Mouse (Mus musculus): Measurements from ENCODE around the gene Crabp2. TPM values are rescaled to one million over a fixed set of nuclear protein-coding genes. Genes with fewer than 3 reads are reported as not detected.

Gene Crabp2
- polyA plus RNA-seq, 1 experiment from 2014 or later, result 45.5 TPM

DNA sequence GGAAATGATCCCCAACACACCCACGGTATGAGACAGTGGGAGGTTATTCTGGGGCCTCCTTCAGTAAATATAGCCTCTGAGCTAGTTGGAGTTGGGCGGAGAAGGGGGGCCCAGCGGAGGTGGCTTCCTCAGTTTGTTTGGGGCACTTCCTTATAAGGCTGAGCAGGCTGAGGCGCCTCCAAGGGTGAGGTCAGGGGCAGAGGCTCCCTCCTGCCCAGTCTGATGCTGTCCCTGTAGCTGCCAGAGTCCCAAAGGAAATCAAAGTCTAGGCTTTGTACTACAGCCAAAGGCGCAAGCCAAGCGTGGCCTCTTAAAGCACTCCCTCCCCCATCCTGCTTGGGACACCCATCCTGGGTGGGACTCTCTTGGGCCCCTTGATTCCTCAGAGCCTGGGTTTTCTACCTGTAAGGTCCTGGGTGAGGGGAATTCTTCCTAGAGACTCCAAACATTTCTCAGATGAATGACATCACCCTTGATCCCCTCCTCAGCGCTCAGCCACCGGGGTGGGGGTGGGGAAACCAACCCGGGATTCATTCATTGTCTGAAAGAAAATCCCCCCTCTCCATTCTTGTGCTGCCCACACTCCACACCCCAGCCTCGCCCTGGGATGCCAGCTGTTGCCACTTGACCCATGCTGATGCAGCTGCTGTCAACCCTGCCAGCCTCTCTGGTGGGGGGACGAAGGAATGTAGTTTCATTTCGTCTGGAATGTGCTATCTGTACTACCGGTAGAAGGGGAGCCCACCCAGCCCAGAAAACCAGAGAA is 34.6 kb downstream of the Crabp2 start:
- Histone ChIP-seq H3K27me3 (ENCODE audit: control insufficient read depth, insufficient read depth, low read length) (no peaks in the 10 kb centered on the region), H3K36me3 (ENCODE audit: control insufficient read depth, insufficient read depth, low read length) (no peaks in the 10 kb centered on the region), H3K27ac (ENCODE audit: low read depth, low read length) (peak overlapping the region; percentile 64), H3K4me1 (ENCODE audit: control insufficient read depth, insufficient read depth, low read length) (peaks cover 38% of the 10 kb centered on the region), H3K9ac (replicated peaks; ENCODE audit: low read depth, low read length) (peak overlapping the region; percentile 32), H3K4me3 (ENCODE audit: low read depth, low read length) (no peak overlapping the region), H3K4me2 (ENCODE audit: low read depth, low read length) (peak overlapping the region; percentile 3; the same call in 1 of the 2 replicates), H3K9me3 (ENCODE audit: control insufficient read depth, low read length) (no peaks in the 10 kb centered on the region)
- no peak for ATAC-seq (ENCODE audit: low read depth)
- WGBS, result 5% methylated on average over 13 of the region's 13 CpGs

DNA sequence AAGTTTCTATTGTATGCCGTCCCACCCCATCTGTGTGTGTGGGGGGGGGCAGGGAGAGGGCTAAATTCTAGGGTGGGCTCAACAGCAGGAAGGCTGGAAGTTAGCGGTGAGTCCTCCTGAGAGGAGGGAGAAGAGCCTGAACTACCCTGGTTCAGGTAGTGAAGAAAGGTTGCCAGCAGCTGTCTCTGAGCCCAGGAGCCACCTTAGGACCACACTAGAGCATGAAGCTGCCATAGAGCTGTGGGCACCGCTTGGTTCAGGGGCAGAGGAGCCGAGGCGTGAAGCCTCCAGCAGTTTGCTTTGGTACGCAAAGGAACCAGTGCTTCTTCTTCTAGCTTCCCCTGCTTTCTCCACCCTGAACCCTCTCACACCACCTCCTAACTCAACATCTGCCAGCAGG is 35.2 kb downstream of the Crabp2 start:
- no peak for ATAC-seq (ENCODE audit: low read depth)
- 55% methylated on average over 6 of the region's 6 CpGs for WGBS
- Histone ChIP-seq H3K9me3 (ENCODE audit: control insufficient read depth, low read length) (no peaks in the 10 kb centered on the region), H3K4me3 (ENCODE audit: low read depth, low read length) (no peak overlapping the region), H3K4me1 (ENCODE audit: control insufficient read depth, insufficient read depth, low read length) (peaks cover 40% of the 10 kb centered on the region), H3K4me2 (ENCODE audit: low read depth, low read length) (no peak overlapping the region; the same call in 1 of the 2 replicates), H3K36me3 (ENCODE audit: control insufficient read depth, insufficient read depth, low read length) (no peaks in the 10 kb centered on the region), H3K27ac (ENCODE audit: low read depth, low read length) (0 out of 2 replicates have a peak overlapping the region, but pooled peaks have one; percentile 10), H3K9ac (replicated peaks; ENCODE audit: low read depth, low read length) (no peak overlapping the region), H3K27me3 (ENCODE audit: control insufficient read depth, insufficient read depth, low read length) (no peaks in the 10 kb centered on the region)

DNA sequence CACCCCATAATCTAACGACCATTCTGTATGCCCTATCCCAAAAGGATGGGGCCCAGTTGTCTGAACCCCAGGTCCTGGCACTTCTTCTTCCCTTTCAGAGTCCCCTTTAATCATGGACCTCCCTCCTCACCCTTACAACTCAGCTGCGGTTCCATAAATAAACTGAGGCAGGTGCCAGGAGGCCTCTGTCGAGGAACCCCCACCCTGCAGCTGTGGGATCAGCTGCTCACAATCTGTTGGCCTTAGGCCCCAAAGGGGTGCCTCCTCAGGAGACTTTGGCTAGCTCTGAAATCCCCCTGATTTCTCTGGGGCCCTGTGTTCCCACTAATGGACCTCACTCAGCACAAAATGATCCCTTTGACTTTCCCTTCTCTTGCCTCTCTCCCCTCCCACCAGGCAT is 35.6 kb downstream of the Crabp2 start:
- ATAC-seq (ENCODE audit: low read depth), result no peak
- peaks cover 40% of the 10 kb centered on the region for H3K4me1 ChIP-seq (ENCODE audit: control insufficient read depth, insufficient read depth, low read length)
- no peak overlapping the region for H3K27ac ChIP-seq (ENCODE audit: low read depth, low read length)
- no peak overlapping the region for H3K9ac ChIP-seq (replicated peaks; ENCODE audit: low read depth, low read length)
- no peak overlapping the region for H3K4me3 ChIP-seq (ENCODE audit: low read depth, low read length)
- H3K27me3 ChIP-seq (ENCODE audit: control insufficient read depth, insufficient read depth, low read length), result no peaks in the 10 kb centered on the region
- no peaks in the 10 kb centered on the region for H3K9me3 ChIP-seq (ENCODE audit: control insufficient read depth, low read length)
- WGBS, result 17% methylated on average over 3 of the region's 3 CpGs
- no peaks in the 10 kb centered on the region for H3K36me3 ChIP-seq (ENCODE audit: control insufficient read depth, insufficient read depth, low read length)
- H3K4me2 ChIP-seq (ENCODE audit: low read depth, low read length), result no peak overlapping the region

DNA sequence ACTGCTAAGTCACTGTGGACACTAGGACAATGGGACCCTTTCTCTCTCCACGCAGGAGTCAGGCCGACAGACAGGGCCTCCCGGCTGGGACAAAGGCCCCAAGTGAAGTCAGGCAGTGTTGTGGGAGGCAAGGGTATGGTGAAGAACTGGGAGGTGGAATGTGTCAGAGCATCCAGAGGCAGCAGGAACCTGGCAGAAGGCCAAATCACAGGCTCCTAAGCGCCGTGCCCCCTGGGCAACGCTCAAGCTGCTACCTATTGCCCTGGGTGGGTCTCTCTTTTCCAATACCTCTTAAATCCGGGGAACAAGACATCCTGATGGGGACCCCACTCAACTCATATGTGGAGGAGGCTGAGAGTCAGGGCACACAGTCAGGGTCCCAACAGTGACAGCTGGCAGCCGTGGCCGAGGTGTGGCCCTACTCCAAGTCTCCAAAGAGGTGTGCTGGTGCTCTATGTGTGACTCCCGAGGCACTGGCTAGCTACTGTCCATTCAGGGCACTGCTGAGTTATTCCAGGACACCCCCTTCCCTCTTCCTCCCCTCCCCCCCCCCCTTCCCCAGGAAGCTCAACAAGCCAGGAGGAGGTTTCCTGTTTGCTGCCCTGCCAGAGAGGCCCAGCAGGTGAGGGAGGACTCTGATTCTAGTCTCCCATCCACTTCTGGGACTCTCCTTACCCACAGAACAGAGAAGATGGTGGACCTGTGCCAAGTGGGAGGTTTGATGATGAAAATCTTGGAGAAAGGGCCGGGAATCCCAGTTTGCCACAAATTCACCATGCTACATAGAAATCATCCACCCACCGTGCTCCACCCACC is 37.2 kb downstream of the Crabp2 start:
- Histone ChIP-seq H3K4me3 (ENCODE audit: low read depth, low read length) (no peak overlapping the region), H3K27me3 (ENCODE audit: control insufficient read depth, insufficient read depth, low read length) (no peaks in the 10 kb centered on the region), H3K9me3 (ENCODE audit: control insufficient read depth, low read length) (no peaks in the 10 kb centered on the region), H3K4me1 (ENCODE audit: control insufficient read depth, insufficient read depth, low read length) (peaks cover 40% of the 10 kb centered on the region), H3K9ac (replicated peaks; ENCODE audit: low read depth, low read length) (no peak overlapping the region), H3K27ac (ENCODE audit: low read depth, low read length) (peak overlapping the region; percentile 53; the same call in 1 of the 2 replicates), H3K36me3 (ENCODE audit: control insufficient read depth, insufficient read depth, low read length) (no peaks in the 10 kb centered on the region), H3K4me2 (ENCODE audit: low read depth, low read length) (no peak overlapping the region)
- 27% methylated on average over 12 of the region's 12 CpGs for whole genome bisulfite sequencing
- 0 out of 2 replicates have a peak, but pooled peaks have one; percentile 3 for ATAC-seq (ENCODE audit: low read depth)

- Histone ChIP-seq H3K9ac (replicated peaks; ENCODE audit: low read depth, low read length) (0 out of 2 replicates have a peak overlapping the region, but pooled peaks have one; percentile 17), H3K27ac (ENCODE audit: low read depth, low read length) (peak overlapping the region; percentile 66; the same call in 1 of the 2 replicates), H3K4me2 (ENCODE audit: low read depth, low read length) (peak overlapping the region; percentile 56), H3K4me1 (ENCODE audit: control insufficient read depth, insufficient read depth, low read length) (peaks cover 38% of the 10 kb centered on the region), H3K36me3 (ENCODE audit: control insufficient read depth, insufficient read depth, low read length) (no peaks in the 10 kb centered on the region), H3K9me3 (ENCODE audit: control insufficient read depth, low read length) (no peaks in the 10 kb centered on the region), H3K4me3 (ENCODE audit: low read depth, low read length) (peak overlapping the region; percentile 31), H3K27me3 (ENCODE audit: control insufficient read depth, insufficient read depth, low read length) (no peaks in the 10 kb centered on the region)
- under 1% methylated on average over 17 of the region's 17 CpGs for WGBS
- ATAC-seq (ENCODE audit: low read depth), result peak; percentile 83
These were observed 38.4 kb downstream of the Crabp2 start for GRCm38 (mm10) chr3:87986868-87987267.

DNA sequence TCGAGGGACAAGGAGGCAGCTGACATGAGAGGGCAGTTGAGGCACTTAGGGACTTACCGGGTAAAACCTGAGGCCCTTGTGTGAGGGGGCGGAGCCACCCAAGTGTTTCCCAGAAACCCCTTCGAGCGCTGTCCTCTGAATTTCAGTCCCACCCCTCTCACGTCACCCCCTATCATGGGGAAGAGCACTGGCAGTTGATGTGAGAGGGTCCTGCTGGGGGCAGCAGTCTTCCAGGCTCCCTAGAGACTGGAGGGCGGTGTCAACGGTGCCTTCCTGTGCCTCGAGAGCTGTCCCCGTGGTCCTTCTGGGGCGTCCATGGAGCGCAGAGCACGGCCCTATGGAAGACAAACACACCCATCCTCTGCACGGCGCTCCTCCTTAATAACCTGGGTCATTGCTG is 39.2 kb downstream of the Crabp2 start:
- peak overlapping the region; percentile 49 for H3K9ac ChIP-seq (replicated peaks; ENCODE audit: low read depth, low read length)
- H3K27me3 ChIP-seq (ENCODE audit: control insufficient read depth, insufficient read depth, low read length), result no peaks in the 10 kb centered on the region
- WGBS, result under 1% methylated on average over 15 of the region's 15 CpGs
- peaks cover 31% of the 10 kb centered on the region for H3K4me1 ChIP-seq (ENCODE audit: control insufficient read depth, insufficient read depth, low read length)
- ATAC-seq (ENCODE audit: low read depth), result peak; percentile 68
- peak overlapping the region; percentile 66; the same call in 1 of the 2 replicates for H3K27ac ChIP-seq (ENCODE audit: low read depth, low read length)
- no peaks in the 10 kb centered on the region for H3K9me3 ChIP-seq (ENCODE audit: control insufficient read depth, low read length)
- H3K4me3 ChIP-seq (ENCODE audit: low read depth, low read length), result peak overlapping the region; percentile 31
- no peaks in the 10 kb centered on the region for H3K36me3 ChIP-seq (ENCODE audit: control insufficient read depth, insufficient read depth, low read length)
- peak overlapping the region; percentile 56 for H3K4me2 ChIP-seq (ENCODE audit: low read depth, low read length)

GRCm38 (mm10) chr3:87988068-87988467 is 39.6 kb downstream of the Crabp2 start:
- H3K4me2 ChIP-seq (ENCODE audit: low read depth, low read length), result peak overlapping the region; percentile 56
- H3K4me3 ChIP-seq (ENCODE audit: low read depth, low read length), result peak overlapping the region; percentile 31
- WGBS, result 10% methylated on average over 15 of the region's 15 CpGs
- no peaks in the 10 kb centered on the region for H3K9me3 ChIP-seq (ENCODE audit: control insufficient read depth, low read length)
- no peaks in the 10 kb centered on the region for H3K36me3 ChIP-seq (ENCODE audit: control insufficient read depth, insufficient read depth, low read length)
- no peak for ATAC-seq (ENCODE audit: low read depth)
- no peaks in the 10 kb centered on the region; the same call in 1 of the 2 replicates for H3K27me3 ChIP-seq (ENCODE audit: control insufficient read depth, insufficient read depth, low read length)
- H3K27ac ChIP-seq (ENCODE audit: low read depth, low read length), result peak overlapping the region; percentile 58; the same call in 1 of the 2 replicates
- peak overlapping the region; percentile 49 for H3K9ac ChIP-seq (replicated peaks; ENCODE audit: low read depth, low read length)
- peaks cover 29% of the 10 kb centered on the region for H3K4me1 ChIP-seq (ENCODE audit: control insufficient read depth, insufficient read depth, low read length)

DNA sequence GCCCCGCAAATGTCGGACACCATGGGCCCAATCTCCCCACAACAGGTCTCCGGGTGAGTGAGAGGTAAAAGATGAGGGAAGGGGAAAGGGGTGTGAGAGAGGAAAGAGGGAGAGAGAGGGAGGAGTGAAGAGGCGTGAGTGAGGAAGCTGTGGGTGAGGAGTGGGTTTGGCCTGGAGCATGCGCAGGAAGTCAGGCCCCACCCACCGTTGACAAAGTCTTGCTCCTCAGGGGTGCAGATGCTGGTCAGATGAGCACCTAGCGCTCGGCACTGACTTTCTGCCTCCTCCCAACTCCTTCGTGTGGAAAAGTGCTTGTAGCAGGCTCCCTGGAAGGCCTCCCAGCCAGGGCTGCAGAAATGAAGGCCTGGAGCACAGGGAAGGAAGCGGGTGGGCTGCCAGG is 41.5 kb downstream of the Crabp2 start:
- WGBS, result 41% methylated on average over 10 of the region's 10 CpGs
- no peaks in the 10 kb centered on the region for H3K36me3 ChIP-seq (ENCODE audit: control insufficient read depth, insufficient read depth, low read length)
- H3K4me3 ChIP-seq (ENCODE audit: low read depth, low read length), result no peak overlapping the region
- H3K9ac ChIP-seq (replicated peaks; ENCODE audit: low read depth, low read length), result no peak overlapping the region
- no peaks in the 10 kb centered on the region for H3K9me3 ChIP-seq (ENCODE audit: control insufficient read depth, low read length)
- H3K27me3 ChIP-seq (ENCODE audit: control insufficient read depth, insufficient read depth, low read length), result peaks cover 11% of the 10 kb centered on the region
- H3K4me1 ChIP-seq (ENCODE audit: control insufficient read depth, insufficient read depth, low read length), result peaks cover 14% of the 10 kb centered on the region; the same call in 1 of the 2 replicates
- ATAC-seq (ENCODE audit: low read depth), result no peak
- H3K27ac ChIP-seq (ENCODE audit: low read depth, low read length), result no peak overlapping the region
- no peak overlapping the region for H3K4me2 ChIP-seq (ENCODE audit: low read depth, low read length)

Data from neural tube, embryonic 14.5 days (tissue).